Mouse (Mus musculus) C2C12 (cell line): ENCODE measurements around the gene Cep41. TPM values are rescaled to one million over a fixed set of nuclear protein-coding genes. Genes with fewer than 3 reads are reported as not detected.

ENCODE experiments used
- H3K27me3 ChIP-seq: one replicate; pipeline ENCODE4 v1.6.1; 2011; ENCODE audit not compliant: control insufficient read depth, insufficient read depth, insufficient read length
- H3K36me3 ChIP-seq: one replicate; pipeline ENCODE4 v1.6.1; 2011; ENCODE audit not compliant: control insufficient read depth, insufficient read depth
- H3K4me3 ChIP-seq: one replicate; pipeline ENCODE4 v1.5.1; 2011; ENCODE audit warnings: mild to moderate bottlenecking, control low read depth; ENCODE audit not compliant: poor library complexity, insufficient read depth, severe bottlenecking
- H3K79me2 ChIP-seq: one replicate; pipeline ENCODE4 v1.6.1; 2011; ENCODE audit not compliant: control insufficient read depth, insufficient read depth
- H3K79me3 ChIP-seq: one replicate; pipeline ENCODE4 v1.6.1; 2011; ENCODE audit warnings: low read depth, control low read depth
- H3ac ChIP-seq: one replicate; pipeline ENCODE3; 2011; ENCODE audit warnings: low read depth; ENCODE audit not compliant: control insufficient read depth, insufficient read length
- CEBPB ChIP-seq: IDR thresholded peaks from one replicate; pipeline ENCODE4 v1.6.1; 2011; ENCODE audit warnings: low read depth, mild to moderate bottlenecking, control low read depth, moderate library complexity
- CTCF ChIP-seq: IDR thresholded peaks from one replicate; pipeline ENCODE4 v1.5.1; 2011; ENCODE audit not compliant: control insufficient read depth, insufficient read depth, insufficient read length
- FOSL1 ChIP-seq: IDR thresholded peaks from one replicate; pipeline ENCODE4 v1.8.0; 2011; ENCODE audit warnings: mild to moderate bottlenecking, low read length; ENCODE audit not compliant: poor library complexity, insufficient read depth, severe bottlenecking
- MAX ChIP-seq: IDR thresholded peaks from one replicate; pipeline ENCODE4 v1.6.1; 2011; ENCODE audit warnings: mild to moderate bottlenecking, control low read depth
- MYOD1 ChIP-seq: IDR thresholded peaks from one replicate; pipeline ENCODE4 v1.6.1; 2011; ENCODE audit warnings: low read depth; ENCODE audit not compliant: control insufficient read depth, insufficient read length
- MYOG ChIP-seq: IDR thresholded peaks from one replicate; pipeline ENCODE4 v1.6.1; 2011; ENCODE audit not compliant: control insufficient read depth, insufficient read length; ENCODE audit errors: extremely low read depth
- USF1 ChIP-seq: IDR thresholded peaks from one replicate; pipeline ENCODE4 v1.6.1; 2011; ENCODE audit warnings: low read depth, mild to moderate bottlenecking, control low read depth, moderate library complexity
- polyA plus RNA-seq: library from polyadenylated mRNA; unstranded; fragments of >200 nt; fragmentation: generic; extraction: Trizol; gene quantifications from one replicate; pipeline ENCODE4 v1.2.1, GENCODE M21; 2012; ENCODE audit warnings: missing spikeins

The Cep41 gene
- polyA plus RNA-seq, 1 experiment, result 5.4 TPM

GRCm38 (mm10) chr6:30703977-30704602 is 10.5 kb upstream of the Cep41 start:
- Histone ChIP-seq H3K27me3 (no peaks in the 10 kb centered on the region), H3K36me3 (no peaks in the 10 kb centered on the region), H3K4me3 (no peak overlapping the region), H3K79me2 (no peaks in the 10 kb centered on the region), H3K79me3 (no peaks in the 10 kb centered on the region), H3ac (no peak overlapping the region)
- no peak for TF ChIP-seq MYOG
- TF ChIP-seq USF1, result no peak
- no peak for TF ChIP-seq CEBPB
- TF ChIP-seq MYOD1, result no peak

GRCm38 (mm10) chr6:30703476-30703875 is 9.9 kb upstream of the Cep41 start:
- Histone ChIP-seq H3K79me2 (no peaks in the 10 kb centered on the region), H3K36me3 (no peaks in the 10 kb centered on the region), H3K79me3 (no peaks in the 10 kb centered on the region), H3K4me3 (no peak overlapping the region), H3K27me3 (no peaks in the 10 kb centered on the region), H3ac (no peak overlapping the region)
- TF ChIP-seq MAX (no peak), MYOD1 (no peak), FOSL1 (no peak), USF1 (no peak), MYOG (no peak), CTCF (no peak), CEBPB (no peak)

GRCm38 (mm10) chr6:30702881-30703280 is 9.3 kb upstream of the Cep41 start:
- Histone ChIP-seq H3K27me3 (no peaks in the 10 kb centered on the region), H3K36me3 (no peaks in the 10 kb centered on the region), H3K79me2 (no peaks in the 10 kb centered on the region), H3K4me3 (no peak overlapping the region), H3K79me3 (no peaks in the 10 kb centered on the region), H3ac (no peak overlapping the region)
- TF ChIP-seq MAX (no peak), USF1 (no peak), MYOD1 (no peak), FOSL1 (no peak), CEBPB (no peak), CTCF (no peak), MYOG (no peak)

GRCm38 (mm10) chr6:30700182-30700581 is 6.6 kb upstream of the Cep41 start:
- Histone ChIP-seq H3ac (no peak overlapping the region), H3K4me3 (no peak overlapping the region), H3K36me3 (no peaks in the 10 kb centered on the region), H3K79me2 (no peaks in the 10 kb centered on the region), H3K79me3 (no peaks in the 10 kb centered on the region), H3K27me3 (no peaks in the 10 kb centered on the region)
- TF ChIP-seq CEBPB, result no peak
- no peak for TF ChIP-seq USF1
- TF ChIP-seq MYOG, result no peak
- no peak for TF ChIP-seq MYOD1
- TF ChIP-seq MAX, result no peak
- TF ChIP-seq FOSL1, result no peak
- TF ChIP-seq CTCF, result no peak

- Histone ChIP-seq H3K79me2 (no peaks in the 10 kb centered on the region), H3ac (no peak overlapping the region), H3K27me3 (no peaks in the 10 kb centered on the region), H3K79me3 (no peaks in the 10 kb centered on the region), H3K4me3 (no peak overlapping the region), H3K36me3 (no peaks in the 10 kb centered on the region)
- TF ChIP-seq CTCF (no peak), FOSL1 (no peak), MYOG (no peak), MYOD1 (no peak), CEBPB (no peak), MAX (no peak), USF1 (no peak)
These were observed 4.5 kb upstream of the Cep41 start for GRCm38 (mm10) chr6:30698036-30698435.

GRCm38 (mm10) chr6:30697464-30697863 is 3.9 kb upstream of the Cep41 start:
- no peaks in the 10 kb centered on the region for H3K27me3 ChIP-seq
- TF ChIP-seq MYOG, result no peak
- no peak for TF ChIP-seq USF1
- no peak for TF ChIP-seq MAX
- TF ChIP-seq CTCF, result no peak
- no peak for TF ChIP-seq FOSL1
- no peak for TF ChIP-seq CEBPB
- no peak for TF ChIP-seq MYOD1

More at GRCm38 (mm10) chr6:30697464-30697863, 3.9 kb upstream of the Cep41 start:
- Histone ChIP-seq H3ac (no peak overlapping the region), H3K79me3 (no peaks in the 10 kb centered on the region), H3K36me3 (no peaks in the 10 kb centered on the region), H3K4me3 (no peak overlapping the region), H3K79me2 (no peaks in the 10 kb centered on the region)
